Mouse (Mus musculus) spleen, postnatal 4 days (tissue): ENCODE measurements around the gene Tspan9.

Experiments
- DNase-seq, 2 experiments: peaks; one replicate each; pipeline ENCODE4 v3.0.0; 2022; ENCODE audit warnings: low spot score in 2 of 2

Gene Tspan9

DNA sequence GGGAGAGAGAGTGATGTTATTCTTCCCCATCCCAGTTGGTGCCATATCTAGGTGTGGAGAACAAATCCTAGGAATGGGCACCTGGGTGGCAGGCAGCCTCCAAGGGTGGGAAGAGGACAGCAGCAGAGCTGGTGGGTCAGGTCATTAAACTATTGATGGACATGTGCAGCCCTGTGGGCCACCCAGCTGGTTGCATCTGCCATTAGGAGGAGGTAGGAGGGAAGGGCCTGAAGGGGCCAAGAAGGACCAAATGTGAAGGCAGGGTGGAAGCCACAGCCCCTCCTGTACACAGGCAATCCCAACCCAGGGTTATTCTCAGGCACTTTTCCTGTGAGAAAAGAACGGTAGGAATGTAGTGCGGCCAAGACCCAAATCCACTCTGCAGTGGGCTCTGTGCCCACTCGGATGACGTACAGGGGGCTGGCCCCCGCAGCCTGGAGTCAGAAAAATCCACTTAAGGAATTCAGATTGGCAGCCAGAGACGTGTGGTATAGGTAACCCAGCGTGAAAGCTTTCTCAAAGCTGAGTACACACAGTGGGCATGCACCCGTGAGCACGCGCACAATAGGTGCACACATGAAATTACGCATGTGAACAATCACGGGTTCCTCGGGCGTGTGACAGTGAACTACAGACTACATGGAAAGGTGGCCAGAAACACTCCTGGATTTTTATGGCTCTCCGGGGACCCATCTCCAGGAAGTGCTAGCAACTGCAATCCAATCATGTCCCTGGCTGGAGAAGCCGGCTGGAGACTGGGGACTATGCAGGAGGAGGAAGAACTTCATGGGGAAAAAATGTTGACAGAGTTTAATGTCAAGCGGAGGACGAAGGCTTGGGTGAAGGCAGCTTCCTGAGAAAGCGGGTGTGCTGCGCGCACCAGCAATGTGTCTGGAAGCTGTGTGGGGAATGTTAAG lies 67.0 kb downstream of the Tspan9 start:
- no peak for DNase-seq

DNA sequence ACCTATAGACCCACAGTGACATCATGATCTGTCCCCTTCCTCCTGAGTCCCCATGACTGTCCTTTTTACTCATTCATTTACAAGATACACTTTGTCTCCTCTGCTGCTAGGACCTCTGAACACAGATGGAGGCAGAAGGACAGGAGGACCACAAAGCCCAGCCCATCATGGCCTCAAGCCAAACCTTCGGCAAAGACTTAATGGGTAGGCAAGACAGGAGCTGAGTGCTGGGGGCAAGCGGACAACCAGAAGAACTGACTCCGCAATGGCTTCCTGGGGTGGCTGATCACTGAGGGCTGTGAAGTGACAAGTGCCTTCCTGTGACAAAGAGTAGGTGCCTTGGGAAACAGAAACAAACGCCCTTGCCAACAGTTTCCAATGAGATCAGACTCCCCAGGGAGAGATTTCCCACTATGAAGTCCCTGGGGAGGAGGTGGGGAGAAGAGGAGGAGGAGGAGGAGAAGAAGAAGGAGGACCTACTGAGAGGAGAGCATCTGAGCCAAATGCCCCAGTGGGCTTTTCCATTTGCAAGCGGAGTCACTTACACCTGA lies 67.9 kb downstream of the Tspan9 start:
- no peak for DNase-seq

DNA sequence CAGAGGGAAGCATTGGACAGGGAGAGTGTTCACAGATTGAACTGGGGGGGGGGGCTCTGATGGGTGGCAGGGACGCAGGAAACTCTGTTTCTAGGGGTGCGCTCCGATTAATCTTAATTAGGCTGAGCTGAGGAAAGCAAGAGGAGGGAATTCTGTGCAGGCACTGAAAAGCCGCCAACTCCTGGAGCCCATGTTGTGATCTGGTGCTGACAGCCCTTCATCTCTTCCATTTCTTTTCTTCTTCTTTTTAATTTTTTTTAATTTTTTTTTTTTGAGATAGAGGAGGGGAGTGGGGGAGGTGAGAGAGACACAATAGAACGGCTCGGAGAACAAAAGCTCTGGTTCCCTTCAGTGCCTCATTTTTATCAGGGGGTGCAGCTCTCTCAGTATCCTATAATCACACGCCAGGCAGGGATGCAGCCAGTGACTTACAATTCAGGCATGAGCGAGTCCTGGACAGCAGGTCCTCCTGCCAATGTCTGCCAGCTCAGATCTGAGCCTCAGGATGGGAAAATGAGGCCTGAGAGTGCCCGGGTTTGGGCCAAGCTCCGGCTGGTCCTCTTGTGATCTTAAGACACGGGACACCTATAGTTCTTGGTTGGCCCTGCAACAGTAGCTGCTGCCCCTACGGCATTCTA lies 72.4 kb downstream of the Tspan9 start:
- no peak for DNase-seq

DNA sequence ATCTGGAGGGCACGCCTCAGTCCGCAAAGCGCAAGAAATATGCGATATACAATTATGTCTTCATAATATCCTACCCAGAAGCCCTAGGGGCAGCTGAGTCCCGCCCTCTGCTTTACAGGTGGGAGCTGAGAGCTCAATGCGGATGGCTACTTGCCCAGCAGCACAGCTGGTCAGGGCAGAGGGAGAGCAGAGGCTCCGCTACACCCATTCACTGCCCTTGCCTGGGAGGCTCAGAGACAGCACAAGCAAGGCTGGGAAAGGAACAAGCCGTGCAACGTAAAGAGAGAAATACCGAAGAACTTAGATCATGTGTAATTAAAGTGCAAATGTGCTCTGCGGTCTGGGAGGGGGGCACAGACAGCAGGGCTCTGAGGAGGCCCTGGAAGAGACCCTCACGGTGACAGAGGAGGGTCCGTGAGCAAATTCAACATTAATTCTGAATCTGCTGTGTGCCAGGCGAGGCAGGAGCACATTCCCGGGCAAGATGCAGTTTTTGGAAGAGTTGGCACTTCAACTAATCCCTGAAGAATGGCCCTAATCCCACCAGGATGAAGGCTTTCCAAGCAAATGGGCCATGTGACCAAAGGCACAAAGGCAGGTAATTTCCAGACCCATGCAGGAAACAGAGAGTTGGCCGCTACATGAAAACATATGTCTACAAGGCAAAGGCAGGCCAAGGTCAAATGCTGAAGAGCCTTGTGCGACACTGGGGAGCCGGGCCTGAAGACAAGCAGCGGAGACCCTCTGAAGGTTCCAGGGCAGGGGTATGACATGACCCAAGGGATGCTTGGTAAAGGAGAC lies 73.1 kb downstream of the Tspan9 start:
- DNase-seq, result no peak

DNA sequence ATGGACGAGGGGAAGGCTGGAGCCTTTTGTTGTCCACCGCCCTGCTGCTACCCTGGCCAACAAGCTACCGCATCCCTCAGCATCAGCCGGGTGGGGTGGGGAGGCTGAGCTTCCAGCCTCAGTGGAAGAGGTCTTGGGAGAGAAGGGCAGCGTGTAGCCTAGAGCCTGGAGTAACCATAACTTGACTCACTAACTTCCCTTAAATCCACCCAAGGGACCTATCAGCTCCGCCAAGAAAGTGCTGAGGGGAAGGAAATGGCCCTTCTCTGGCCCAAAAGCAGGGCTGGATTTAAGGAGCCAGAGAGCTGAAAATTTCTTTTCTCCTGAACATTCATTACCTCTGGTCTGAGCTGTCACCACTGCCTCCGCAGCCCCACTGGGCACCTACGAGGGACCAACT lies 75.2 kb downstream of the Tspan9 start:
- no peak for DNase-seq

DNA sequence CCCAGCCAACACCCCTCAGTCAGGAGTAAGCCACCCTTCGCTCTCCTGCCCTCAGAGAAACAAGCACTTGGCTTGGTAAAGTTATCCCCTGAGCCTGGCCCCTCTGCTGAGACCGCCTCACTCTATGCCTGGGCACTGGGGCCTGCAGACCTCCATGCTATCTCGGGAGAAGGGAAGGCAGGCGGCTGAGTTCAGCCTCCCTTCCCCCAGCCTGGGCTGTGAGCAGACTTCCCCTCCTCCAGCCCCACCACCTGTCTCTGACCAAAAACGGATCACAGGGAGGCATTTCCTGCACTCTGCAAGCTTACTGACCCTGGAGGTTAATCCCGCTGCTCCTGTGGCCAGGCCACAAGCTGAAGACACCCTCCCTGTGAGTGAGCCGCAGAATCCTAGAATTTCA lies 77.4 kb downstream of the Tspan9 start:
- no peak for DNase-seq

DNA sequence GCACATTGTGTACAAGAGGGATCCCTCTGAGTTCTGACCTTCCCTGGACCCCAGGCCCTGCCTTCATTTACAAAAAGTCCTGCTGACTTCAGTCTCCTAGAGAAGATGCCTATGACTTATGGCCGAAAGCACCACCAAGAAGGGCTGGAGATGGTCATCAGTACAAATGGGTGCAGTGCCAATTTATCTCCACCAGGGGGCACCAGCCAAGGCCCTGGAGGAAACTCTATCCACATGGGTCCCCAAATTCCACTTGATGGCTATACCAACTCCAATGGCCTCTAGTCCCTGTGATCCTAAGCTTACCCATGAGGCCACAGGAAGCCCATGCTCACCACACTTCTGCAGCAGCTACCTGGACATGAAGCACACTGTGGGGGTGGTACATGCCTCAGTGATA lies 79.9 kb downstream of the Tspan9 start:
- DNase-seq, result peak in 1 of 2 experiments; percentile 22

DNA sequence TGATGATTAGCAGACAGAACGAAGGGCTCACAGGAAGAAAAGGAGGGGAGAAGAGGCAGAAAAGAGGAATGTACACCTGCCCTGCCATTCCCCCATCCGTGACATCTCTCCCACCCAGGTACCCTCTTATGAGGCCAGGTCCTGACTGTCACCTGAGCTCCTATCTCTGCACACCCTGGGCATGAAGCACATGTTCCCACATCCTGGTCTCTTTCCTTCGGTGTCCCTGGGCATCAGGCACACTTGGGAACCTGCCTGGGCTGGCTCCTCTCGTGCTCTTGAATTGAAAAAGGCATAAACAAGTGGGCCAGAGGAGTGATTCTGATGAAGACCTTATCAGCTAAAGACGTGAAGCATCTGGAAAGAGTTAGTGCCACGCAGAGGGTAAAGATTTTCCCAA lies 80.6 kb downstream of the Tspan9 start:
- no peak for DNase-seq

DNA sequence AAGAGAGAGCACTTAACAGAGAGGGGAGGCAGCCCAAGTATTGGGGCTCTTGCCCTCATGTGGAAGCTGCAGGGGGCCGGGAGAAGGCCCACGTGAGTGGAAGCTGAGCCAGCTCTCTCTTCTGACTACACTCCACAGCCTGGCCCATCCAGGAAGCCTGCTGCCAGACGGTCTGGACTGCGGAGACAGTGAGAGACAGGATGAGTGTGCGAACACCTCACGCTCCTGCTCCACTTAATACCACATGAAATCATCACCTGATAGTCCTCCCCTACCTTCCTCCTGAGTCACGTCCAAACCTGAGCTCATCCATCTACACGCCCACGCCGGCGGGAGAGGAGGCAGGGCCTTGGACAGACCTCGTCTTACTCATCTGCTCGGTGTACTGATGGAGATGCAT lies 81.2 kb downstream of the Tspan9 start:
- DNase-seq, result no peak

DNA sequence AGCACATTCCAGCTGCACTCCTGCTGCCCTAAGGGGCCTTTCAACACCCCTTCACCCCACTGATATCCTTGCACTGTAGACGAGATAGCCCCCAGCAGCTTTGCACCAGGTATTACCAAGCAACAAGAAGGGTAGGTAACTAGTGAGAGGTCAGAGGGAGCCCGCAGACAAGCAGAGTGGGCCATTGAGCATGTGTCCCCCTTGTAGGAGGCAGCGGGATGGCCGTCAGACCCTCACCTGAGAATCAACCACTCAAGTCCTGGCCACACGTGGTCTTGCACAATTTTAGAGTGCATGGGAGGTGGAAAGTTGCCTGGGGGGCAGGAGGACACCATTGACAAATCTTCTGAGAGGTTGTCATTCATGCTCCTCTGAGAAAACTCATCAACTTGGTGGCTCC lies 82.1 kb downstream of the Tspan9 start:
- no peak for DNase-seq

DNA sequence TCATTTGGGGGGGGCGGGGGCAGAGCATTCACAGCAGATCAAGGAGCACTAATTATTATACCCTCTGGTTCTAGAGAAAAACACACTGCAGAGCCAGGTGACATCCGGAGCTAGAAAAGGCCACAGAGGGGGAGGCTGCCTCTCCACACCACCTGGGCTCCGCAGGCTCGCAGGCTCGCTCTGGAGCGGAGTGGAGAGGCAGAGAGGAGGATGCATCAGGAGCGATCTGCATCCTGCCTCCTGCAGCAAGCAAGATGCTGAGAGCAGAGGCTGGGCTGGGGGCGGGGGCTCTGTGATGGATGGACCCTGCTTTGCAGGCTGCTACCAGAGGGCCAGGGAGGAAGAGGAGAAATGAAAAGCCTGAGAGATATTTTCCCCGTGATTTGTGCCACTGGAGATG lies 84.8 kb downstream of the Tspan9 start:
- no peak for DNase-seq

DNA sequence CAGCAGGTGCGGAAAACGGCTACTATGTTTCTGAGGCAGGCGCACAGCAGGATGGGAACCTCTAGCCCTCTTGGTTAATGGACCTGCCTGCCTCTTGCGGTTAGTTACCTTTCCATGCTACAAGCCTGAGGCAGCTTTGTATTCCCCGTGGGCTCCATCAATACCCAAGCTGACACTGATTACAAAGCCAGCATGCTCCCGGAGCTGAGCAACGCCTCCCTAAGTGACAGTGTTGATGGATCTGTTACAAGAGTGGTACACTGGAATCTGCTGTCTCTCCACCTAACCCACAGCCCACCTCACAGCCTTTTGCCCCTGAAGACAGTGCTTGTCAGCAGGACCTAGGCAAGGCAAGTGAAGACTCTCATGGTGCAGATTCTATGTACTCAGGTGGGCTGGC lies 85.2 kb downstream of the Tspan9 start:
- DNase-seq, result no peak

DNA sequence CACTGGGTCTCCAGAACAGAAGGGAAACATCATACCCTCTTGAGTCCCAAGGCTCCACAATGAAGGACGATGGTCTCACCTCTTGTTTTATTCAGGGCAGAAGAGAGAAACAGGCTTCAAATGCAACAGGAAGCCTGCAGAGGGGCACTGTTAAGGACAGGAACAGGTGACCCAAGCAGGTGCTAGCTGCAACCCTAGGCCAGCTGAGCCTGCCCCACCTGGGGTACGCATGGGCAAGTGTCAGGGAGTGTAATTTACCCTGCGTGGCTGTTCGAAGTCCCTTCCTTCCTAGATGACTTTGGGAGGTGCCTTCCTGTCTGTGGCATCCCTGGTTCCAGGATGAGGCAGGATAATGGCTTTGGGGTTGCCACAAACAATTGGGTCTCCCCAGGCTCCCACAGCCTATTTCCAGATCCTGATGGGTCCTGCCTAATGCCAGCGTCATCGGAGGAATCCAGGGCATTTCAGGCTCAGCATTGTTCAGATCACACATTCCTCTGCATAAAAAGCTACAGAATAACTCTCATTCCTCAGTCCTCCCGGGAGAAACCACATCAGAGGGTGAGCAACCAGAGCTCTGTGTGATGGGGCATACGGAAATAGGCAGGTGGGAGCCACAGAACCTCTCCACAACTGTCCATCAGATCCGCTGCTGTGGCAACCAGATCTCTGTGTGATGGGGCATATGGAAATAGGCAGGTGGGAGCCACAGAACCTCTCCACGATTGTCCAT lies 90.2 kb downstream of the Tspan9 start:
- no peak for DNase-seq

DNA sequence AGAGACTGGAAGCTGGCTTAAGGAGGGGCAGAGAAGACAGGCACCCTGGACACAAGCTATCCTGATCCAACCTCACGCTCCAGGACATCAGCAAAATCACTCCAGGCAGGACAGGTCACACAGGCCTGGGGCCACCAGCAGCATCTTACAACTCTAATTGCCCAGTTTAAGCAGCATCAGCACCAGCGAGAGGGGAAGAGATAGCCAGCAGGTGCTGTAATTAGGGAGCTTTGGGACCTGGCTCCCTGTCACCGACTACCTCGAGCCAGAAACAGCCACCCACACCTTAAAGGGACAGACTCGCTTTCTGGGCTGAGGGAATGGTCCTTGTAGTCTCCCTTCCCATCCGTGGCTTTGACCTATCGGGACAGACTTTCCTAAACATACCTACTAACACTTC lies 95.7 kb downstream of the Tspan9 start:
- no peak for DNase-seq

DNA sequence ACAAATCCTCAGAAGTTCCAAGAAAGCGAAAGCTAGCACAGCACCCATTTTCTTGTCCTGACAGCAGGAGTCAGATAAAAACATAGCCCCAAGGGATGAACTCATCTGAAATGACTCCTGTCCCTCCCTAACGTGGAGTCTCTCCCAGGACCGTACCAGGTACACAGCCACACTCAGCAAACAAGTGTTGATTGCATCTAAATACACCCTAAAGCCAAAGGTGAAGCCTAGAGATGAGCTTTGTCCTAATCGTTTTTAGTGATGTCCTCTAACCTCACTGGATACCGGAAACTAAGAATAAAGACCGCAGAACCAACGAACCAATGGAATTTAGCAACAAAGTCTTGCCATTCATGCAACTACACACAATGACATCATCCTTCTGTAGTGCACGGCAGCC lies 96.2 kb downstream of the Tspan9 start:
- DNase-seq, result no peak

DNA sequence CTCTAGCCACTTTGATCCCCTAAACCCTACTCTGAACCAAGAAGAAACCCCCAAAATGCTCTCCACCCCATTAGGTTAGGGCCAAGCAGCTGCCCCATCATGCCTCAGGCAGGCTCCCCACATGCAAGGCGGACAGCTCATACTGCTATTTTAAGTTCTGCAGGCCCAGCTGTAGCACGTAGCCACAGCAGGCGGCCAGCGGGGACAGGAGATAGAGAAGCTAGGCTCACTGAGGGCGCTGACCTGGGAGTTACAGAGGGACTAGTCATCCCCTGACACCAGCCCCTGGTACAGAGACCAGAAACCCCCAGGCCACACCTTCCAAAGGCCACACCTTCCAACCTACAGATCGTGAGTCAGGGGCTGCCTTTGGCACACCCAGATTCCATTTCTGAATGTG lies 96.6 kb downstream of the Tspan9 start:
- DNase-seq, result no peak

DNA sequence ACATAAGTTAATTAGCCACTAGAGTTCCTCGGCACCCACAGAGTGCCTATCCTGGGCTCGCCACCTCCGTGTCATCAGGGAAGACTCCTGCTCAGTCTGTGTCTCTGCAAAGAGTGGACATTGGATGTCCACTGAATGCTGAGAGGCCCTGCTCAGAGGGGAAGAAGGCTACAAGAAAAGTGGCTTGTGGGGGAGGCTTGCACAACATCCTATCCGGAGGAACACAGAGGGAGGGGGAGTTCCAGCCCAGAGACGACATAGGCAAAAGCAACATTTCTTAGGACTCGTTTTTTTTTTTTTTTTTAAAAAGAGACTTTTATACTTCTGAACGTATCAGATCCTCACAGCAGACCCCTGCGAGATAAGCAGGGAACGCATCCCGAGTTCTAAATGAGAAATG lies 98.7 kb downstream of the Tspan9 start:
- no peak for DNase-seq

DNA sequence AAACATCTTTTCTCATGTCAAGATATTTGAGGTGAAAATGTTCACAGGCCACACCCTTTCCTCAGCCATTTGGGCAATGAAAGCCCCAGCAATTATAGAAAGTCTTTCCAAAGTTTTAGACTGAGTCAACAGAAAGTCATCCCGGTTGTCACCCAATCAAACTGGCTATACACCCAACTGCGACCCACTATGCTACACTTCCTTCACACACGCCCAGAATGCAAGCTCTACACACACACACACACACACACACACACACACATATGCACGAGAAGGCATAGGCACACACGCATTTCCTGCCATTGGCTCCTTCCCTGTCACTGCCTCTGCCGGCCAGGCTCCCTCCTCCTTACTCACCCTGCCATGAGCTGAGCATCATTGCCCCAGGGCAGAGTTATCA lies 99.9 kb downstream of the Tspan9 start:
- DNase-seq, result no peak

DNA sequence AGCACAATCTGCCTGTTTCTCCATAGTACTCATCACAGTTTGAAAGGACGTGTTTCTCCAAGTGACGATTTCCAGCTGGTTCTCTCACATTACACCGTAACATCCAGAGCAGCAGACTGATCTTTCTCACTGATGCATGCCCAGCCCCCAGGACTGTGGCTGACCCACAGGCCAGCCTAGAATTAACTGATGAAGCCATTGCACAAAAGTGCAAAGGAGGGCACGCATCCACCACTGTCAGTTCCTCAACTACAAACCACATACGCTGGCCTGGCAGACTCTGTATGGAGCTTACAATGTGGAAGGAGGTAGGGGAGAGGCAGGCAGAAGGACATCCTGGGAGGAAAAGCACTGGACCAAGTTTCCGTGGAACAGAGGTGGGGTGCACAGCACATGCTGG lies 101.6 kb downstream of the Tspan9 start:
- no peak for DNase-seq

DNA sequence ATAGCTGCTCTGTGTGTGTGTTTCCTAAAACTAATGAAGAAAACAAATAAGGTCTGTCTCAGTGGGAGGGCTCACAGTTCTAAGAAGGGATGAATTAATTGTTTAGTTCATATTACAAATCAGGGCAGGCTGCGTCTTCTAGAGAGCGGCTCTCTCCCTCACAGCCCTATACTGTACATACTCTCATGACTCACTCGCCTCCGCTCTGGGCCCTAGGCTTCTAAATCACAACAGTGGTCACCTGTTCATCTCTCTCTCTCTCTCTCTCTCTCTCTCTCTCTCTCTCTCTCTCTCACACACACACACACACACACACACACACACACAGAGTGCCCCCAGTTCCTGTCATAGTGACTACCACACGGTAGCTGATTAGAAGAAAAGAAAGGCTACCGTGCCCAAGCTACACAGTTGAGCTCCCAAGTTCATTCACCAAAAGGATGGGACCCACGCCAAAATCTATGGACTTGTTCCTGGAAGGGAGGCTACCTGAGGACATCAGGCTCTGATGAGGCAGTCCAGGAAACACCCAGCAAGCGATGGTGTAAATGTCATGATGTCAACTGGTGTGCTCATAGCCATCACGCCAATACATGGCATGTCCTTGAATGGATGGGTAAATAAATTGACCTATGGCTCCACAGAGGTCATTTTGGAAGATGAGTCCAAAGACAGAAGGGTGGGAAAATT lies 104.2 kb downstream of the Tspan9 start:
- no peak for DNase-seq

DNA sequence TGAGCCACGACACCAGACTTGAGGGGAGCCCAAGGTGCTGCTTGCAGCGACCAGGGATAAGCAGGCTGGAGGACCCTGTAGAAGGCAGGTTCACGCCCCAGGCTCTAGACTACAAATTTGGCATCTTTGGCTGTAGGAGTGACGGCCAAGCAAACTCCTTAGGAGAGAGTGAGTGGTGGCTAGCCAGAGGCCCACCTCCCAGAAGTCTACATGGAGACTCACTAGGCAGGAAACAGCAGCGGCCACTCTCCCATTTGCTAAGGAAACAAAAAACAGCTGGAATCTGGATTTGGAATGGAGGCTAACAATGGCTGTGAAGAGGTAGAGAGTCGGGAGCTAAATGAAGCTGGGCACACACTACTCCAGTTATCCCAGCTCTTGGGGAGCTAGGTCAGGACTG lies 104.8 kb downstream of the Tspan9 start:
- DNase-seq, result no peak
